Mouse (Mus musculus): ENCODE measurements around the gene Fstl1. TPM values are rescaled to one million over a fixed set of nuclear protein-coding genes. Genes with fewer than 3 reads are reported as not detected.

Gene Fstl1
- polyA plus RNA-seq, 1 experiment, result 31.4 TPM

- no peaks in the 10 kb centered on the region; the same call in 1 of the 2 replicates for H3K4me1 ChIP-seq (ENCODE audit: control insufficient read depth, insufficient read depth, low read length)
- H3K4me3 ChIP-seq (replicated peaks; ENCODE audit: control insufficient read depth, low read depth, low read length), result no peak overlapping the region
- no peak overlapping the region for H3K27ac ChIP-seq (ENCODE audit: control insufficient read depth, insufficient read depth, low read depth, low read length, poor library complexity)
- TF ChIP-seq POLR2A (IDR thresholded peaks at IDR 0.05; ENCODE audit: borderline replicate concordance, control insufficient read depth, low read depth, low read length) (no peak), CTCF (IDR thresholded peaks at IDR 0.05; ENCODE audit: control insufficient read depth, insufficient read depth, low read length) (no peak)
- WGBS, result 80% methylated on average over 4 of the region's 4 CpGs
These were observed 41.3 kb downstream of the Fstl1 start for GRCm38 (mm10) chr16:37817986-37818385.

DNA sequence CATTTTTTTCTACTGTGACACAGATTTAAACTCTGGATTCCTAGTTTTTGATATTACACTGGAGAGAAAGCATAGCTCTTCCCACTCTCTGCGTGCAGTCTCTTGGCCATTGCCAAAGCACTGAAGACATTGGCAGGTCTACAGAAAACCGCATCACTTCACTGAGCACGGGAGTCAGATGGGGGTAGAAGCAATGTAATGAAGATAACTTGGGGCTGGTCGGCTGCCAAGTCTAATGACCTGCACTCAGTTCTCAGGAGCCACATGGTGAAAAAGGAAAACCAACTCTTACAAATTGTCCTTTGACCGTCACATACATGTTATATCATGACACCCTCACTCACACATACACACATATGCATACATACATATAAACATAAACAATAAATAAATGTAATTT, 47.3 kb downstream of the Fstl1 start:
- H3K27ac ChIP-seq (ENCODE audit: control insufficient read depth, insufficient read depth, low read depth, low read length, poor library complexity), result no peak overlapping the region
- WGBS, result 80% methylated on average over 5 of the region's 5 CpGs
- no peak for TF ChIP-seq CTCF (IDR thresholded peaks at IDR 0.05; ENCODE audit: control insufficient read depth, insufficient read depth, low read length)
- TF ChIP-seq POLR2A (IDR thresholded peaks at IDR 0.05; ENCODE audit: borderline replicate concordance, control insufficient read depth, low read depth, low read length), result no peak
- no peak overlapping the region for H3K4me3 ChIP-seq (replicated peaks; ENCODE audit: control insufficient read depth, low read depth, low read length)
- no peaks in the 10 kb centered on the region for H3K4me1 ChIP-seq (ENCODE audit: control insufficient read depth, insufficient read depth, low read length)

DNA sequence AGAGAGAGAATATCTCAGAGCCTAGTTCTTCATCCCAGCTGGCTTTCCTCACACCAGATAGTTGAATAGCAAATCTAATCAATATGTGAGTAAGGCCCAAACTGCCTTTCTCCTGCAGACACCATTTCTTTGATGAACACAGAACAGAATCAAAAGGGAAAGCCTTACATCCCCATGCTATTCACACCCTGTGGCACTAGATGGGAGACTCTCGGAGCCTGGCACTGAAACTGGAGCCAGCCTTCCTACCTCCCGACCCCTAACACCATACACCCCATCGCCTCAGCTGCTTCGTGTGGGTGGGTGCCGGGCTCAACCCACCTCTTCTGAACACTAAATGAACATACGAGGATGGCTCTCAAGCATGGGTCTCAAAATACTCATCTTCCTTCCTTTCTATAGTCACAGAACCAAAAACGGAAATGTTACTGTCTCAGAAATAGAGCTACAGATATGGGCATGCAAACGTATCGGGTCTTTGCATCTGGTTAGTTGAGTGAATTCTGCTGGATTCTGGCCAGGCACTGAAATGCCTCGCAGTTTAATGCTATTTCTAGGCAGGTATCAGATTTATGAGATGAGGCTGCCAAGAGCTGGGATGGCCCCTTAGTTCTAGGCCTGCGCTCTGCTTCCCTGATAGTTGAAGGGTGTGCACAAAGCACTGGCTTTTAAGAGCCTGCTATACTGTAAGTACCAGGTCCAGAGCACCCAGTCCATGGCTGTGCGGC, 48.3 kb downstream of the Fstl1 start:
- 85% methylated on average over 12 of the region's 12 CpGs for WGBS
- H3K27ac ChIP-seq (ENCODE audit: control insufficient read depth, insufficient read depth, low read depth, low read length, poor library complexity), result no peak overlapping the region
- no peak overlapping the region for H3K4me3 ChIP-seq (replicated peaks; ENCODE audit: control insufficient read depth, low read depth, low read length)
- no peaks in the 10 kb centered on the region for H3K4me1 ChIP-seq (ENCODE audit: control insufficient read depth, insufficient read depth, low read length)
- TF ChIP-seq POLR2A (IDR thresholded peaks at IDR 0.05; ENCODE audit: borderline replicate concordance, control insufficient read depth, low read depth, low read length) (no peak), CTCF (IDR thresholded peaks at IDR 0.05; ENCODE audit: control insufficient read depth, insufficient read depth, low read length) (no peak)

DNA sequence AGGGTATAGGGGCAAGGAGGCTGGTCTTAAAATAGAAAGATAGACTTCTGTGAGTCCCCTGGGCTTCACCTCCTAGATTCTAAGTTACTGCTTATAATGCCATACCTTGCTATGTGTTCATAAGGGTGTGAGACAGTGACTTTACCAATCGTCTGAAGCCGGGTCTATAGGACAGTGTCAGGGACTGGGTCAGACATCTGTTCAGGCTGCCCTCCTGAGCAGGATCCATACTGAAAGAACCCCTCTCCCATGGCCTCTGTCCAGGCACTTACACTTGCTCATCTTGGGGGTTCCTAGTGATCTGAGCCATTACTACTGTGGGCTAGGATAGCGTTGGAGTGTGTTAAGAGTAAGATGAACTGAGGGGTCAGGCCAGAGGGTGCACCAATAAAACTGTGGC, 49.6 kb downstream of the Fstl1 start:
- WGBS, result 97% methylated on average over 3 of the region's 3 CpGs
- TF ChIP-seq CTCF (IDR thresholded peaks at IDR 0.05; ENCODE audit: control insufficient read depth, insufficient read depth, low read length), result no peak
- TF ChIP-seq POLR2A (IDR thresholded peaks at IDR 0.05; ENCODE audit: borderline replicate concordance, control insufficient read depth, low read depth, low read length), result no peak
- no peaks in the 10 kb centered on the region for H3K4me1 ChIP-seq (ENCODE audit: control insufficient read depth, insufficient read depth, low read length)

DNA sequence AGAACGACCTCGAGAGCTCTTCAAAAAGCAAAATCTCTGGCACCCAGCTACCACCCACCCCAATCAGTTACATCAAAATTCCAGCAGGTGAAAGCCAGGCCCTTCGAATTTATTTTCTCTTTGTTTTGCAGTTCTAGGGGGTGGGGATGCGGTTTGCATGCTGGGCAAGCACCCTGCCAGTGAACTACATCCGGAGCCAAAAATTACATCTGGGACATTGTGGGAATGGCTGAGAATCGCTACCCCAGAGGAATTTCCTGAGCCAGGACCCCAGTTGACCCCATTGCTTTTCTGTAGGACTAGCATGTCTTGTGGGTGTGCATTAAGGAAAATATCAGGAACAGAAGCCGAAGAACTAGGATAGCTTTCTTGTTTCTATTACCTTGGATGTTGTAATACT, 54.4 kb downstream of the Fstl1 start:
- TF ChIP-seq POLR2A (IDR thresholded peaks at IDR 0.05; ENCODE audit: borderline replicate concordance, control insufficient read depth, low read depth, low read length) (no peak), CTCF (IDR thresholded peaks at IDR 0.05; ENCODE audit: control insufficient read depth, insufficient read depth, low read length) (no peak)
- 79% methylated on average over 7 of the region's 7 CpGs for WGBS
- no peak overlapping the region for H3K4me3 ChIP-seq (replicated peaks; ENCODE audit: control insufficient read depth, low read depth, low read length)

More for the DNA sequence above, 49.6 kb downstream of the Fstl1 start:
- Histone ChIP-seq H3K27ac (ENCODE audit: control insufficient read depth, insufficient read depth, low read depth, low read length, poor library complexity) (no peak overlapping the region), H3K4me3 (replicated peaks; ENCODE audit: control insufficient read depth, low read depth, low read length) (no peak overlapping the region)

GRCm38 (mm10) chr16:37837571-37837970, 60.9 kb downstream of the Fstl1 start:
- H3K27ac ChIP-seq (ENCODE audit: control insufficient read depth, insufficient read depth, low read depth, low read length, poor library complexity), result no peak overlapping the region
- TF ChIP-seq CTCF (IDR thresholded peaks at IDR 0.05; ENCODE audit: control insufficient read depth, insufficient read depth, low read length), result no peak
- TF ChIP-seq POLR2A (IDR thresholded peaks at IDR 0.05; ENCODE audit: borderline replicate concordance, control insufficient read depth, low read depth, low read length), result no peak
- no peak overlapping the region for H3K4me3 ChIP-seq (replicated peaks; ENCODE audit: control insufficient read depth, low read depth, low read length)
- 61% methylated on average over 3 of the region's 3 CpGs for WGBS
- no peaks in the 10 kb centered on the region for H3K4me1 ChIP-seq (ENCODE audit: control insufficient read depth, insufficient read depth, low read length)

More for the DNA sequence above, 54.4 kb downstream of the Fstl1 start:
- Histone ChIP-seq H3K4me1 (ENCODE audit: control insufficient read depth, insufficient read depth, low read length) (no peaks in the 10 kb centered on the region), H3K27ac (ENCODE audit: control insufficient read depth, insufficient read depth, low read depth, low read length, poor library complexity) (no peak overlapping the region)

DNA sequence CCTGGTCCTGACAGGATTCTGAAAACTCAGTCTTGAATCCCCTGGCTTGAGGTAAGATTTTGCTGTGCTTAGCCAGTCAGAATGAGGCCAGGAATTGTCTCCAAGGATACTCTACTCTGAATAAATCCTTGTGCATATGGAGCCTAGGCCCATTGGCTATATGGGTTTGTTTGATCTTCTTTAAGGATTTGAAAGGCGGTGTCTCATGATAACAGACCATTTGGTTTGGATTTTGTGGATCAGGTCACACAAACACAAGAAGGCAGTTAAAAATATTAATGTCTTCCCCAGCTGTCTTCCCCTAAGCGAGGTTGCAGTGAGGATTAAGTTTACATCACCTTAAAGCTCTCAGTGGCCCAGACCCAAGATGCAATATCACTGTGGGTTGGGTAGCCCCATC, 65.8 kb downstream of the Fstl1 start:
- Histone ChIP-seq H3K4me3 (replicated peaks; ENCODE audit: control insufficient read depth, low read depth, low read length) (no peak overlapping the region), H3K4me1 (ENCODE audit: control insufficient read depth, insufficient read depth, low read length) (no peaks in the 10 kb centered on the region), H3K27ac (ENCODE audit: control insufficient read depth, insufficient read depth, low read depth, low read length, poor library complexity) (no peak overlapping the region)
- 65% methylated on average over 2 of the region's 2 CpGs for WGBS
- TF ChIP-seq POLR2A (IDR thresholded peaks at IDR 0.05; ENCODE audit: borderline replicate concordance, control insufficient read depth, low read depth, low read length) (no peak), CTCF (IDR thresholded peaks at IDR 0.05; ENCODE audit: control insufficient read depth, insufficient read depth, low read length) (no peak)

- TF ChIP-seq CTCF (IDR thresholded peaks at IDR 0.05; ENCODE audit: control insufficient read depth, insufficient read depth, low read length) (no peak), POLR2A (IDR thresholded peaks at IDR 0.05; ENCODE audit: borderline replicate concordance, control insufficient read depth, low read depth, low read length) (no peak)
- H3K27ac ChIP-seq (ENCODE audit: control insufficient read depth, insufficient read depth, low read depth, low read length, poor library complexity), result no peak overlapping the region
- no peaks in the 10 kb centered on the region; the same call in 1 of the 2 replicates for H3K4me1 ChIP-seq (ENCODE audit: control insufficient read depth, insufficient read depth, low read length)
- WGBS, result 71% methylated on average over 12 of the region's 12 CpGs
- no peak overlapping the region for H3K4me3 ChIP-seq (replicated peaks; ENCODE audit: control insufficient read depth, low read depth, low read length)
These were observed 67.1 kb downstream of the Fstl1 start for GRCm38 (mm10) chr16:37843740-37844139.
